Mouse (Mus musculus) lung, adult 2 months (tissue): ENCODE measurements around the gene Pde8a.

Experiments used
- CTCF ChIP-seq: fragments of 200-500 bp; IDR thresholded peaks from 2 replicates; pipeline ENCODE4 v1.5.1; 2011; ENCODE audit warnings: mild to moderate bottlenecking, low read length, control low read depth; ENCODE audit not compliant: insufficient read depth
- POLR2A ChIP-seq: fragments of 200-500 bp; IDR thresholded peaks from 2 replicates; pipeline ENCODE4 v1.6.1; 2011; ENCODE audit warnings: low read depth, mild to moderate bottlenecking, control low read depth, low read length, borderline replicate concordance; ENCODE audit errors: extremely low read depth

GRCm38 (mm10) chr7:81355746-81356145, 142.3 kb downstream of the Pde8a start:
- TF ChIP-seq CTCF (no peak), POLR2A (no peak)
